Mouse (Mus musculus): ENCODE measurements around the gene Tbx10. TPM values are rescaled to one million over a fixed set of nuclear protein-coding genes. Genes with fewer than 3 reads are reported as not detected.
"Not testable (repeated sequence)": the region's sequence is repeated elsewhere in the genome, so short reads cannot be mapped to it uniquely, and the experiment has no call there.

Gene Tbx10
- total and polyA plus RNA-seq, 2 experiments from 2014 or later, result not detected

DNA sequence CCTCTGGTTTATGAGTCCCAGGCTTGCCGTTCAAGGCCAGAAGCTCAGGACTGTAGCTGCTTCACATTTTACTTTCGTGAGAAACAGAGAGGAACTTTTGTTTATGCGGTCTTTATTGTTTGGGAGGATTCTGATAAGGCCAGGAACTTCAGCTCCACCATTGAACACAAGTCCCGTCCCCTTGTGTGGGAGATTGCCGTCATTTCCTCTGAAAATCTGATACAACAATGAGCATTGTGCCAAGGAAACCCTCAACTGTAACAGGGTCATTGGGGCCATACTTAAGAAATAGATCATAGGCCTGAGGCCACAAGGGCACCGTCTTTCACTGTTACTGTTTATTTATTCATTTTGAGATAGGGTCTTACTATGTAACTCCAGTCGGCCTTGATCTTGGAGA lies 30.6 kb downstream of the Tbx10 start:
- no peaks in the 10 kb centered on the region for H3K27me3 ChIP-seq (ENCODE audit: insufficient read depth, low read length)
- no peak overlapping the region for H3K27ac ChIP-seq (ENCODE audit: low read depth, low read length)
- H3K4me1 ChIP-seq (ENCODE audit: insufficient read depth), result no peaks in the 10 kb centered on the region
- no peak for TF ChIP-seq CTCF (IDR thresholded peaks at IDR 0.05; ENCODE audit: low read depth)
- no peaks in the 10 kb centered on the region for H3K36me3 ChIP-seq (ENCODE audit: insufficient read depth)
- no peak for DNase-seq
- H3K4me3 ChIP-seq (ENCODE audit: low read depth, low read length), result no peak overlapping the region
- WGBS, result 83% methylated on average over 7 of the region's 7 CpGs
- no peak for ATAC-seq
- no peak overlapping the region for H3K4me2 ChIP-seq (ENCODE audit: low read depth)
- H3K9ac ChIP-seq, result no peak overlapping the region
- 0 out of 2 replicates have a peak, but pooled peaks cover 3% of the 10 kb centered on the region for H3K9me3 ChIP-seq (ENCODE audit: low read length)

GRCm38 (mm10) chr19:4027576-4027975 lies 35.0 kb downstream of the Tbx10 start:
- TF ChIP-seq CTCF (IDR thresholded peaks at IDR 0.05; ENCODE audit: low read depth), result no peak
- Histone ChIP-seq H3K9ac (no peak overlapping the region), H3K4me1 (ENCODE audit: insufficient read depth) (no peaks in the 10 kb centered on the region), H3K4me2 (ENCODE audit: low read depth) (no peak overlapping the region), H3K4me3 (ENCODE audit: low read depth, low read length) (no peak overlapping the region), H3K27ac (ENCODE audit: low read depth, low read length) (no peak overlapping the region), H3K27me3 (ENCODE audit: insufficient read depth, low read length) (no peaks in the 10 kb centered on the region), H3K36me3 (ENCODE audit: insufficient read depth) (no peaks in the 10 kb centered on the region), H3K9me3 (ENCODE audit: low read length) (0 out of 2 replicates have a peak, but pooled peaks cover 3% of the 10 kb centered on the region)
- no peak for ATAC-seq
- DNase-seq, result no peak

DNA sequence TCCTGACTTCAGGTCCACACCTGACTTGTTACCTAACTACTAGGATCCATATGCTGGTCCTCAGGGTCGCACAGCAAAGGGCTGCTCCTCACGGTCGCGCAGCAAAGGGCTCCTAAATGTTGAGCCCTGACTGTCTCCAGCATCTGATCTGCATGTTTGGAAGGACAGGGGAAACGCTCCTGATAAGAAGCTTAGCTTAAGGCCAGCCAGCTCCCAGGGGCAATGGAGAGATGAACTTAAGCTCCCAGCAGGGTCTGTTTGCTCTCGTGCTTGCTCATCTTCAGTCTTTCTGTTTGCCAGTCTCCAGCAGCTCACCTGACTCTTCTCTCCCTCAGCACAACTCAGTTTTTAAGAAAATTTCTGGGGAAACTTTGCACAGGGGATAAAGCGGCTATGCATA lies 40.1 kb downstream of the Tbx10 start:
- Histone ChIP-seq H3K4me1 (ENCODE audit: insufficient read depth) (0 out of 2 replicates have a peak, but pooled peaks cover 5% of the 10 kb centered on the region), H3K9me3 (ENCODE audit: low read length) (no peaks in the 10 kb centered on the region), H3K36me3 (ENCODE audit: insufficient read depth) (no peaks in the 10 kb centered on the region; the same call in 1 of the 2 replicates), H3K27me3 (ENCODE audit: insufficient read depth, low read length) (no peaks in the 10 kb centered on the region), H3K27ac (ENCODE audit: low read depth, low read length) (no peak overlapping the region), H3K4me2 (ENCODE audit: low read depth) (no peak overlapping the region), H3K9ac (no peak overlapping the region), H3K4me3 (ENCODE audit: low read depth, low read length) (no peak overlapping the region)
- 47% methylated on average over 7 of the region's 7 CpGs for WGBS
- no peak for TF ChIP-seq CTCF (IDR thresholded peaks at IDR 0.05; ENCODE audit: low read depth)
- DNase-seq, result no peak
- ATAC-seq, result no peak

GRCm38 (mm10) chr19:4033298-4033697 lies 40.7 kb downstream of the Tbx10 start:
- DNase-seq (no peak), ATAC-seq (no peak)
- WGBS, result 87% methylated on average over 3 of the region's 3 CpGs
- Histone ChIP-seq H3K9me3 (ENCODE audit: low read length) (no peaks in the 10 kb centered on the region), H3K27ac (ENCODE audit: low read depth, low read length) (no peak overlapping the region), H3K4me2 (ENCODE audit: low read depth) (no peak overlapping the region), H3K36me3 (ENCODE audit: insufficient read depth) (no peaks in the 10 kb centered on the region; the same call in 1 of the 2 replicates), H3K4me3 (ENCODE audit: low read depth, low read length) (no peak overlapping the region), H3K4me1 (ENCODE audit: insufficient read depth) (0 out of 2 replicates have a peak, but pooled peaks cover 8% of the 10 kb centered on the region), H3K27me3 (ENCODE audit: insufficient read depth, low read length) (no peaks in the 10 kb centered on the region), H3K9ac (no peak overlapping the region)
- TF ChIP-seq CTCF (IDR thresholded peaks at IDR 0.05; ENCODE audit: low read depth), result no peak

- WGBS, result 51% methylated on average over 5 of the region's 5 CpGs
- TF ChIP-seq CTCF (IDR thresholded peaks at IDR 0.05; ENCODE audit: low read depth), result no peak
Measured at GRCm38 (mm10) chr19:4033742-4034141, 41.2 kb downstream of the Tbx10 start.

GRCm38 (mm10) chr19:4036327-4037045 lies 43.9 kb downstream of the Tbx10 start:
- Histone ChIP-seq H3K4me2 (ENCODE audit: low read depth) (no peak overlapping the region), H3K9ac (no peak overlapping the region), H3K27ac (ENCODE audit: low read depth, low read length) (no peak overlapping the region), H3K9me3 (ENCODE audit: low read length) (no peaks in the 10 kb centered on the region), H3K36me3 (ENCODE audit: insufficient read depth) (no peaks in the 10 kb centered on the region; the same call in 1 of the 2 replicates), H3K4me1 (ENCODE audit: insufficient read depth) (0 out of 2 replicates have a peak, but pooled peaks cover 9% of the 10 kb centered on the region), H3K27me3 (ENCODE audit: insufficient read depth, low read length) (no peaks in the 10 kb centered on the region), H3K4me3 (ENCODE audit: low read depth, low read length) (no peak overlapping the region)
- DNase-seq (no peak), ATAC-seq (no peak)
- TF ChIP-seq CTCF (IDR thresholded peaks at IDR 0.05; ENCODE audit: low read depth), result no peak
- WGBS, result 85% methylated on average over 12 of the region's 12 CpGs

More at GRCm38 (mm10) chr19:4033742-4034141, 41.2 kb downstream of the Tbx10 start:
- ATAC-seq (no peak), DNase-seq (no peak)
- Histone ChIP-seq H3K36me3 (ENCODE audit: insufficient read depth) (no peaks in the 10 kb centered on the region; the same call in 1 of the 2 replicates), H3K27me3 (ENCODE audit: insufficient read depth, low read length) (no peaks in the 10 kb centered on the region), H3K4me3 (ENCODE audit: low read depth, low read length) (no peak overlapping the region), H3K9ac (no peak overlapping the region), H3K4me1 (ENCODE audit: insufficient read depth) (0 out of 2 replicates have a peak, but pooled peaks cover 9% of the 10 kb centered on the region), H3K27ac (ENCODE audit: low read depth, low read length) (no peak overlapping the region), H3K4me2 (ENCODE audit: low read depth) (no peak overlapping the region), H3K9me3 (ENCODE audit: low read length) (no peaks in the 10 kb centered on the region)

GRCm38 (mm10) chr19:4037154-4037787 lies 44.7 kb downstream of the Tbx10 start:
- not testable (repeated sequence) for DNase-seq; H3K36me3 ChIP-seq (ENCODE audit: insufficient read depth); H3K9me3 ChIP-seq (ENCODE audit: low read length); H3K4me1 ChIP-seq (ENCODE audit: insufficient read depth); H3K27me3 ChIP-seq (ENCODE audit: insufficient read depth, low read length)
- WGBS, result 23% methylated on average over 7 of the region's 8 CpGs
- Histone ChIP-seq H3K9ac (peak overlapping the region; percentile 70), H3K4me3 (ENCODE audit: low read depth, low read length) (peak overlapping the region; percentile 62), H3K4me2 (ENCODE audit: low read depth) (peak overlapping the region; percentile 70), H3K27ac (ENCODE audit: low read depth, low read length) (peak overlapping the region; percentile 67)
- peak; percentile 57 for ATAC-seq
